Mouse (Mus musculus) layer of hippocampus, adult 9-10 months (tissue): ENCODE results near the gene Plin1.

ENCODE experiments used
- DNase-seq: peaks from one replicate; pipeline ENCODE4 v3.0.0; 2022; ENCODE audit warnings: low spot score

Plin1 gene

GRCm38 (mm10) chr7:79734563-79734962 is 1.9 kb upstream of the Plin1 start:
- DNase-seq = no peak

GRCm38 (mm10) chr7:79731438-79731837 is 1.3 kb downstream of the Plin1 start:
- DNase-seq = no peak

GRCm38 (mm10) chr7:79729743-79730370 is 2.8 kb downstream of the Plin1 start:
- DNase-seq = no peak

GRCm38 (mm10) chr7:79729169-79729568 is 3.5 kb downstream of the Plin1 start:
- no peak for DNase-seq

GRCm38 (mm10) chr7:79728219-79728618 is 4.5 kb downstream of the Plin1 start:
- DNase-seq = no peak

GRCm38 (mm10) chr7:79727091-79727490 is 5.6 kb downstream of the Plin1 start:
- DNase-seq = no peak

- no peak for DNase-seq
These were observed 11.2 kb downstream of the Plin1 start for GRCm38 (mm10) chr7:79721386-79721977.

- DNase-seq = no peak
These were observed 17.3 kb downstream of the Plin1 start, which contains the start of gene Kif7 for GRCm38 (mm10) chr7:79715187-79715981. Kif7 (minus strand) TSS chr7:79715720.

- no peak for DNase-seq
These were observed 21.9 kb downstream of the Plin1 start for GRCm38 (mm10) chr7:79710831-79711230.

GRCm38 (mm10) chr7:79710130-79710607 is 22.5 kb downstream of the Plin1 start:
- no peak for DNase-seq

- DNase-seq = no peak
These were observed 27.5 kb downstream of the Plin1 start for GRCm38 (mm10) chr7:79705210-79705609.

GRCm38 (mm10) chr7:79702755-79703154 is 29.9 kb downstream of the Plin1 start:
- DNase-seq = no peak

GRCm38 (mm10) chr7:79696495-79696894 is 36.2 kb downstream of the Plin1 start:
- no peak for DNase-seq

GRCm38 (mm10) chr7:79680231-79680630 is 52.5 kb downstream of the Plin1 start:
- no peak for DNase-seq

GRCm38 (mm10) chr7:79679186-79679585 is 53.5 kb downstream of the Plin1 start:
- no peak for DNase-seq

GRCm38 (mm10) chr7:79670900-79671604 is 61.7 kb downstream of the Plin1 start:
- no peak for DNase-seq
